Mouse (Mus musculus): Measurements from ENCODE around the gene Mrrf. TPM values are rescaled to one million over a fixed set of nuclear protein-coding genes. Genes with fewer than 3 reads are reported as not detected.
A peak's percentile ranks its signal among the peaks of the same experiment; 100 is the strongest.

The Mrrf gene
- total RNA-seq, 1 experiment from 2014 or later = 26.0 TPM

DNA sequence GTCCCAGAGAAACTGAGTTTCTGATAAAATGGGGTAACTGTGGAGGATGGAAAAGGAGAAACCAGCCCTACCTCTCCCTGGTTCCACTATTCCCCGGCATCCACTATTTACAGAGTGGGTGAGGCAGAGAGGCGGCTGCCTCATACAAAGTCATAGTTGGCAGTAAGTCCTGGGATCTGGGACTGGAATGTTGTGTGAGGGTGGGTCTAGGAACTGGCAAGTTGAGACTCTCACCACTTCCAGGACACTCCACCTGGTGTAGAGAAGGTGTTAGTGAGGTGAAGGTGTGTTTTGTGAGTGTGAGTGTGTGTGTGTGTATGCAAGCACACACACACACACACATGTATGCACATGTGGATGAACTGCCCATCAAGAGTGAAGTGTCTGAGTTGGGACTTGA lies 64.6 kb downstream of the Mrrf start:
- DNase-seq = no peak

DNA sequence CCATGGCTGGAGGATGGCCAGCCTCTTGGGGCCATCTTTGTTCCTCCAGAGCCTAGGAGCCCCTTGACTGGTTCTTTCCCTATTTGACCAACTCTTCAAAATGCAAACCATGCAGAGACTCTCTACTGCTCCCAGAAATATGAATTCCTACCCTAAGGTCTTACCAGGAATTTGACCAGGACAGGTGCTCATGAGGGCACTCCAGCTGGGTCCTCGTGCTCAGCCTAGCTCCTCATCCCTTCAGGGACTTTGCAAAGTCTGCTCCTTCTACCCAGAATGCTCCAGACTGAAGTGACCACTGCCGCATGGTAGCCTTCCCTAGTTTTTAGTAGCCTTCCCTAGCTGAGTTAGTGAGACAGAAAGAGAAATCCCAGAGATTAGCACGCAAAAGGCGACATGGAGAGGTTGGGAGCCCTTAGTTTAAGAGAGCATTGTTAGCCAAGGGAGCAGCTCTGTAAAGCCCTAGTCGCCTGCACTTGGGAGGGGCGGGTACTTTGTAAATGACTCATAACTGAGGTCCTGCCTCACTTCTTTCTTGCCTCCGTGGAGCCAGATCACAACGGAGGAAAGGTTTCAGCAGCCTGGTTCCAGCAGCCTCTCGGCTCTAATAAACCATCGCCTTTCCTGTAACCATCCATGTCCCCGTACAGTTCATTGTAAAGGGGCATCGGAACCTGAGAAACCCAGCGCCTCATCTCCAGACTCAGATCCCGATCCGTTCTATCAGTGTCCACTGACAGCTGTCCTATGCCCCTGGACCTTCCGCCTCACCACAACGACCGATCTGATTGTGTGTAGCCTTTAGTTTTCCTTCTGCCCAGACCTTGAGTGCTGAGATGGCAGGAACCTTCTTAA lies 65.8 kb downstream of the Mrrf start:
- peak; percentile 44 for DNase-seq

DNA sequence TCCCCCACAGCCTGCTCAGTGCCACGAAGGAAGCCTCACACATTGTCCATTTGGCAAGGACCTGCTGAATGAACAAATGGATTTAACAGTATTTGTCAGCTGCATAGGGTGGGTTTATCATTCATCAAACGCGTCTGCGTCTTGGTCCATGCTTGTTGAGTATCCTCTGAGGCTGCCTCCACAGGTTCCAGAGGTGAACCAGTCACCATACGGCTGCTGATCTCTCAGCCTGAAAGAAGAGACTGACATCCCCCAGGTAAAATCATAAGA lies 66.4 kb downstream of the Mrrf start:
- DNase-seq = no peak

DNA sequence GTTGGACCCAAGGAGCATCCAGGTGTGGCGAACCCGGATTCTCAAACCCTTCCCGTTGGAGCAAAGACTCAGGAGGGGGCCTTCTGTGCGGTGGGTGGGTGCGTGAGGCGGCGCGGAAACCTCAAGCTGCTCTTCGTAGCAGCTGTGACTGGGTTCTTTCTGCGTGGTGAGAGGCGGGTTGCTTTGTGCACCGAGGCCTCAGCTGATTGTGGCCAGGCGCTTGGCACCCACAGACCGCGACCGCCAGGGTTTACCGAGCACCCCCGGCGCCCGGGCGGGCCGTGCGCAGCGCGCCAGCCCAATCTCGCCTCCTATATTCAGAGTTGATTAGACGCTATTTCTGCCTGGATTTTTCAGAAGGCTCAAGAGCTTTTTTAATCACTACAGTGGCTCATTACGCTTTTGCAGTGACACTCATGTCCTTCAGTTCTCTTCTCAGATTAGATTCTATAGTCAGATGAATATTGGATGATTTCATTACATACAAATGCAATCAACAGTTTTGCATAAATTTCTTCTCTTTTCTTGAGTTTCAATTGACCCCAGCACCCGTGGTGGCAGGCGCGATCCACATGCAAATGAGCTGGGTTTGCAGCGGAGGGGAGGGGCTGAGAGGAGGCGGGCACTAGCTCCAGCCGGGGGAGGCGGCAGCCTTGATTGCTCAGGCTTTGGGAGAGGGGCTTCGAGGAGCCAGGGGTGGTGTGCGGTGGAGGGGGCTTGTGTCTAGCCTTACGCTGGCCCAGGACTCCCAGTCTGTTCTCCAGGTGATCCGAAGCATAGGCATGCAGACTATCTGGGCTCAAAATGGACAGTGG lies 67.0 kb downstream of the Mrrf start:
- DNase-seq = peak; percentile 52

DNA sequence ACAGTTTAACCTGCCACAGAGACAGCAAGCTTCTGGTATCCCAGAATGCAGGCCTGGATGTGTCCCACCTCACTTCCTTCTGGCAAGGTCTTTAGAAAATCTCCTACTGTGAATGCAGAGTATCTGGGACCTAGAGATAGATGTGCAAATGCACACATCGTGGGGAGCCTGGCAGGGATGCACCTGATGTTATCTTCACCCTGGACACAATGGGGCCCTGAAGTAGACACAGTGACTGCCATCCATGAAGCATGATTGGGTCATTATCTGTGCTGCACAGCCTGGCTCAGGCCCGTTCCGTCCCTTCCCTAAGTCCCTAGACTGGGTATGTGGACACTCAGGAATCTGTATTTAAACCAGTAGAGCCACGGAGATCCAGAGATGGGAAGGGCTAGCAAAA lies 68.4 kb downstream of the Mrrf start:
- no peak for DNase-seq

DNA sequence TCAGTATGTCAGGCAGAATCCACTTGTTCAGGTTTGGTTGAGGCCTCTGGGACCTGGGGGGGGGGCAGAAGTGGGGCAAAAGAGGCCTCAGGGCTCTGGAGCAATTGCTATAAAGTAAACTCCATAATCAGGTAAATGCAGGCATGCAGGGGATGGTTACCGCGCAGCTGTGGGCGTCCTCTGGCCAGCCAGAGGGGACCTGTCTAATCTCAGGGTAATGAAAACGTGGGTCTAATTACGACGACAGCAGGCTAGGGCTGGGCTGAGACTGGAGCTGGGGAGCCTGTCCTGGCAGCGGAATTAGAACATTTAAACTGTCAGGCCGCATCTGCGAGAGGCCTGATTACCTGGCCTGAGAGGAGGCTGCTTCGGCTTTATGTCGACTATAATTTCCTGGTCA lies 70.9 kb downstream of the Mrrf start:
- no peak for DNase-seq

DNA sequence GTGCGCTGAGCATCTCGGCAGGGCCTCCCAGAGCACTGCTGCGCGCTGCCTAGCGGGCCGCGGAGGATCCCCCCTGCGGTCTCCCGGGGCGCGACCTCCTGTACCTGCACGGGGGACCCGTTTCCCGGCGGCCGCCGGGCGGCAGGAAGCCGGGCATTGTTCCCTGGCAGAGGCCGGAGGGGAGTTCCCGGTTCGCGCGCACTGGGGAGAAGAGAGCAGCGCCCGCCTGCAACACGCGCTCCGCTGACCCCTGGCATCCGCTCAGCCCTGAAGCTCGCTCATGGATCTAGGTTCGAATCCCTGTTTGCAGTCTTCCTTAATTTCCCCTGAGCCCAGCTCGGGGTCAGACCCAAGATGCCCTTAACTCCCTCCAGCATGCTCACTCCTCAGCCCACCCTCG lies 74.6 kb downstream of the Mrrf start:
- DNase-seq = peak; percentile 68

DNA sequence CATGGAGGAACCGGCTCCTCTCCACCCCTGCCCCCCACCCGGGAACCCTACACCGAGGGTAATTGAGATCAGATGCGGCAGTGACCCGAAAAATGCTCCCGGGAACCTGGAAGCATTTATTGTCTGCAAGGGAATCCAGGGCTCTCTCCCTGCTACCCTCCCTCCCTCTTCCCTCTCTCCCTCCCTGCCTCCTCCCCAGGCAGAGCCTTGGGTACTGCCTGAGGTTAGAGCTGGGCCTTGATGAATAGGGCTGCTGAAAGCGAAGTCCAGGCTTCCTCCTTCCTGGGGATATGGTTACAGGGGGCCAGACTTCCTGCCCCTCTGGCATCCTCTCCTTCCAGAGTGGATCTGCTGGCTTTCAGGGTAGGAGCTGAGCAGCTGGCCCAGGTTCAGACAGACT lies 75.6 kb downstream of the Mrrf start:
- DNase-seq = no peak

DNA sequence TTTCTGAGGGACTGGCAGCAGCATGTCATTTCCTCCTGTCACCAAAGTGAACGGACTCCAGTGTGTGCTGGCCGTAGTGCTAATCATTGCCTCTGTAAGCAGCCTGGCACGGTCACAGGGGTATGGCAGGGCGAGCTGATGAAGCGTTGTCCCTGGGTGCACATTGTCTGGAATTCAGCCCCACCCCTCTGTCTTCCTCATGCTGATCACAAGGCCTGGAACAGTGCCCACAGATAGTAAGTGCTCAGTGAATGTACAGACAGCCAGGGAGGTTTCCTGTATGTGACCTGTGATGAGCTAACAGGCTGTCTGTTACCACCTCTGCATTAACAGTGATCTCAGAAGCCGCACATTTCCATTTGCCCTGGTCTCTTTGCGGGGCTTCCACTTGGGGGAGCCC lies 76.9 kb downstream of the Mrrf start:
- DNase-seq = no peak

DNA sequence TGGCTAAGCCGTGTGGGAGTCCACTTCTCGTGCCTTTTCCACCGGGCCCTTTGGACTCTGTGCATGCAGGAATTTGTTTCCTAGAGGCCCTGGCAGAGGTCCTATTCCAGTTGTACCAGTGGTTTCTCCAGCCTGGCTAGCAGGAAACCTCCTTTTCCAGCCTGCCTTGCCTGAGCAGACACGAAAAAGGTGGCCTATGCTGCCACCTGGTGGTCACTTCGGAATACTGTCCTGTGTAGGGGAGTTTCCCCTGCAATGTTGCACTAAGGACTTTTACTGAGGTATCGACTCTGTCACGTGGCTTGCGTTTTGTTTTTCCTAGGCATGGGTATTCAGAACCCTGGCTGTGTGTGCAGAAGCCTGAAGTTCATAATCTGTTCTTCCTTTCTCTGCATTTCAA lies 77.8 kb downstream of the Mrrf start:
- DNase-seq = peak; percentile 91

DNA sequence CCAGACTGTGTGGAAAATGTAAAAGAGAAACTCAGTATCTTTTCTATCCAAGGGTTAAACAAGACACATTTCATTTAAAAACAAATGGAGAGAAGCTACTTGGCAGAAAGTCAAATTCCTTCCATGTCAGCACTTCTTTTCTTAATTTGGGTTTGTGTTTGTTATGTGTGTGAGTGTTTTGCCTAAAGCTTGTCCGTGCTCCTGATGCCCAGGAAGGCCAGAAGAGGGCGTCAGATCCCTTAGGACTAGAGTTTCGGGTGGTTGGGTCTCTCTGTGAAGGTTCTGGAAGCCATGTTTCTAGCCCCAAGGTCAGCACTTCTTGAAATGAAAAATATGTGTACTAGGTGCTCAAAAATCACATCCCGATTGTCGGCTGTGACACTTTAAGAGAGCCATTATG lies 78.2 kb downstream of the Mrrf start:
- peak; percentile 52 for DNase-seq

DNA sequence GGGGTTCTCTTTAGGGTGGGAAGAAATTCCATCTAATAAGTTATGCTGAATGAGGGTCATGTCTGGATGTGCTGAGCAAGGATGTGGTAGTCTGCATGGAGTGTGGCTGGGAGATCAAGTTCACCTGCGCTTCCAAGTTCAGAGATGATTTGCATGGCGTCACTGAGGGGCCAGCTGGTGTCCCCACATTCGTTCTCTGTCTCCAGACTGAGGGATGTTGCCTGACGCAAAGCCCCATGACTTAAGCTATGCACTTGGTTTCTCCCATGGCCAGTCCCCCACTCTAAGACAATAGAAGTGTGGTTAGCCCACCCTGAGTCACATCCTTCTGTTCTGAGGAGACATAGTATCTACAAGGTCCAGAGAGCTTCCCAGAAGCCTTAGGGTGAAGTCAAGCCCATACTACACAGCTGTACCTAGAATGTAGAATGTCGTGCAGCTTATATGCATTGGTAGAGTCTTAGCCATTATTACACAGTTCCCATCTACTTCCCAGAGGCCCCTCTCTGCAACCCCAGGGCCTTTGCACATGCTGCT lies 79.1 kb downstream of the Mrrf start:
- no peak for DNase-seq

DNA sequence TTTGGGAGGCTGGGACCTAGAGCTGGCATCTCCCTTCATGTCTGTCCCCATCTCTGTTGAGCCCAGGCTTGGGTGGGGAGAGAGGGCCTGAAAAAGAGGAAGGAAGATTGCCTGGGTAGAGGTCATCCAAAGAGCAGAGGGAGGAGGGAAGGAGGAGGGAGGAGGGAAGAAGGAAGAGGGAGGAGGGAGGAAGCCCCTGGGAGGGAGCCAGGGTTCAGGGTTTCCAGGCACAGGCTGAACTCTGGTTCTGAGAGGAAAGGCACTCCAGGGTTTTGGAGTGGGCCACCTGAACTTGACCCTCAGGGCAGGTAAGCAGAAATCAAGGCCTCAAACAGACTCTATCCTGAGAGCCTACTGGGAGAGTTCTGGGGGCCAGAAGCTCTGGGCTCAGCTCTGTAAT lies 80.4 kb downstream of the Mrrf start:
- no peak for DNase-seq

DNA sequence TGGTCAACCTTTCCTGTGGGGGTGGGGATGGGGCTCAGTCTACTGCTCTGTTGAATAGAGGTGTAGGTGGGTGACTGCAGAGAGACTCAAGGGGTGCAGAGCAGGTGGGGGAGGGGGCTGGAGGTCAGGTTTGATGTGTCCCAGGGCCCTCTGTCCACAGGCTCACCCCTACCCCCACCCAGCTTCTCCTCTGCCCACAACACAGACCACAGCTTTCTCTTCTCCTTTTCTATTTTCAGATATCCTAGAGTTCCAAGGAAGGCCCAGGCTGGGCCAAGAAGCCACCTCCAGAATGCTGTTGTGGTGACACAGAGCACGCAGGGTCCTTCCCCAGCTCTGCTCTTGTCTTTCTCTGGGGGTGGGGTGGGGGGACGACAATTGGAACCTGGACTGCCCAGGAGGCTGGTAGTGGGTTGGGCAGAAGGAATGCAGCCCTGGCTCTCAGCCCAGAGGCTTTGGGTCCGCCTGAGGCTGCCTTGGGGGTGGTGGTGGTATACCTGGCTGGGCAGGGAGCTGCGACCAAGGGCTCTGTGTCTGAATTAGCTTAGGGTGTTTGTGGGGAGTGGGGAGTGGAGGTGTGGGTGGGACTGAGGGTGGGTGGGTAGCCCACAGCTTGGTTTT lies 80.9 kb downstream of the Mrrf start:
- DNase-seq = no peak

DNA sequence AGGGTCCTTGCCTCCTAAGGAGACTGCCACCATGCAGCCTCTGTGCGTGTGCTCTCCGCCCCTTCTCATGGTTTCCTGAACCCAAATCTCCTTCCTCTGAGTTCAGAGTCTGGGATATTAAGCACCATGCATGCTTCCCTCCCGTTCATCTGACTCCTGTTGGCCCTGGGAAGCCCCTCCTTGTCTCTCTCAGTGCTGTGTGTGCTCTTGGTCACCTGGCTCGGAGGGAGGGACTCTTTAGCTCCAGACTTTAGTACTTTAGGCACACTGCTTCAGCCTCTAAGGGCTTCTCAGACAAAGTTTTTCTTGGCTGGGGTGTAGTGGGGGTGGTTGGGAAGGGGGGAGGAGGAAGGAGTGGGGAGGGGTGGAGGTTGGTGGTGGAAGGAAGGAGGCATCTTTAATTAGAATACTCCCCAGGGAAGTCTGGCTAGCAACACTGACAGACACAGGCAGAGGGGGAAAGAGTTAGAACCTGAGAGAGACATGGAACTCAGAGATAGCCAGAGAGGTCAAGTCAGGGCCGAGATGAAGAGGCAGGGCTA lies 81.6 kb downstream of the Mrrf start:
- DNase-seq = no peak

DNA sequence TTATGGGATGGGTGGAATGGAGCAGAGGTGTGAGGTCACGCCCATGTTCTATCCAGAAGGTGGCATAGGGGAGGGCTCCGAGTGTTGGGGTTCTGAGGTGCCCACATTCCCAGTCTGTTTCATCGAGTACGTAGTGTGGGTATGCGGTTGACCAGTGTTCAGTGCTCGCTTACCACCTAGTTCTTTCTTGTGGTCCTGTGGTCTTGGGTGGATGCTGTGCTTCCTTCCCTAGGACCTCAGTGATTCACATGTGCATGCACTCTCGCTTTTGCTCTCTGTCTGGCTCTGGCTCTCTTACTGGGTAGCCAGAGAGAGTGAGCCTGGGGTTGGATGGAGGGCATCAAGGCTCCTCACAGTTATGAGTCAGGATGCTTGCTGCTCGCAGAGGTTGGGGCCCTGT lies 83.9 kb downstream of the Mrrf start:
- no peak for DNase-seq

DNA sequence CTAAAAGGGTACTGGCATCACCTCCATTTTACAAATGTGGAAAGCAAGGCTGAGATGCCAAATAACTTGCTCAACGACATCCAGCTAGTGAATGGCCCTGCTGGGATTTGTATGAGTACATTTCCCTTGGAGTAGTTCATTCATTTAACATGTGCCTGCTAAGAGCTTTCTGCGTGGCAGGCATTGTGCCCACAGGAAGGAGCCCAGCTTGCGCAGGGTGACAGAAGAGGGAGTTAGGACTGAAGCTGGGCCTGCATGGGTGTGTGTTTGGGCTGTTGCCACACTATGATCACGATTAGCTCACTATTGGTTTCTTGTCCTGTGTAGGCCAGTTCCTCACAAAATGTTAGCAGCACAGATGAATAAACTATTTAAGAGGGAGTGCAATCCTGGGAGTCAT lies 84.7 kb downstream of the Mrrf start:
- DNase-seq = peak; percentile 46

DNA sequence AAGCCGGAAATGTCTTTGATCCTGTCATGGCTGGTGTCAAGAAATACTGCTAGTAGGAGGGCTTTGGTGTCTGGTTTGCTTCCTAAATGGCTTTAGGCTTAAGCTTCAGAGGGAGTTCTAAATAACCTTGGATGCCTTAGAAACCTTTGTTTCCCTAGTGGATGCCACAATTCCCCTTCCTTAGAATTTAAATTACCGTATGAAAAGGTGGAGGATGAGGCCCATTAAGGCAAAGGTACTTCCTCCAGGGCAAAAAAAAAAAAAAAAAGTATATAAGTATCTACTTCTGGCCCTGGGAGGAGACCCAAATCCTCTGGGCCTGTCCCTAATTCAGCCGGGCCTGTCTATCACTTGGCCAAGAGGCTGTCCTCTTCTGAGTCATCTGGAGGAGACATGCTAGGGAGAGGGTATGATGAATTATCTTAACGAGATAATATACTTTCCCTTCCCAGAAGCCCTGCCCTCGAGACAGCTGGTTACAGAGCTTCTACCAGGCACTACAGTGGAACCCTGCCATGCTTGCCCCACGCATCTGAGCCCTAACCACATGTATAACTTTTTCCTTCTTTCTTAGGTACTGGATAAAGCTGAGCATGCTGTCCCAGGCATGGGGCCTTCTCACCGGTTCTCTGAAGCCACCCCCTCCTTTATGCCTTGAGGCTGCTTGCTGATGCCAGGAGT lies 86.1 kb downstream of the Mrrf start:
- DNase-seq = no peak

DNA sequence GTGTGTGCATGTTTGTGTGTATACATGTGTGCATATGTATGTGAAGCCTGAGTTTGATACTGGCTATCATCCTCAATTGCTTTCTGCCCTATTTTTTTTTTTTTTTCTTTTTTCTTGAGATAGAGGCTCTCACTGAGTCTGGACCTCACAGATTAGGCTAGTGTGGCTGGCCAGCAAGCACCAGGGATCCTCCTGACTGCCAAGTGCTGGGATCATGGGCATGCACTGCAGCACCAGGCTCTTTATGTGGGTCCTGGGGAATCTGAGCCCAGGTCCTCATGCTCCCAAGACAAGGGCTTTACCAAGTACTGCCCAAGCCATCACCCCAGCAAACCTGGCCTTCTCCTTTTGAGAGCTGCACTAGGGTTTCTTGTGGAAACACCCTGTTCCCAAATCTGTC lies 87.2 kb downstream of the Mrrf start:
- DNase-seq = no peak

DNA sequence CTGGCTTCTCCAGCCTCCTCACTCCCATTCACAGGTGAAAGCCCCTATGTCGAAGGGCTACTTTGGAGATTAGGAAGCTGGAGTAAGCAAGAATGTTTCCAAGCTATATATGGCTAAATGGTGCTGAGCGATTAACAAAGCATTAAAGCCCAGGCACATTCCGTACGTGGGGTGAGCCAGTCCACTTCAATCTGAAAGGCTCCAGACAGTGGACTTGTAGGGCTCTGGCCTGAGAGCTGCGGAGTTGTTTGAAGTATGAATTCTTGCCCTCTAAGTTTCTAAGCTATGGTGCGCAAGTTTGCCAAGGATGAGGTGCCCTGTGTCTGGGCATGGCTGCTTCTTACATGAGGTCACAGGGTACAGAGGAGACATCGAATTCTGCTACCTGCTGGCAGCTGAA lies 88.0 kb downstream of the Mrrf start:
- no peak for DNase-seq

DNA sequence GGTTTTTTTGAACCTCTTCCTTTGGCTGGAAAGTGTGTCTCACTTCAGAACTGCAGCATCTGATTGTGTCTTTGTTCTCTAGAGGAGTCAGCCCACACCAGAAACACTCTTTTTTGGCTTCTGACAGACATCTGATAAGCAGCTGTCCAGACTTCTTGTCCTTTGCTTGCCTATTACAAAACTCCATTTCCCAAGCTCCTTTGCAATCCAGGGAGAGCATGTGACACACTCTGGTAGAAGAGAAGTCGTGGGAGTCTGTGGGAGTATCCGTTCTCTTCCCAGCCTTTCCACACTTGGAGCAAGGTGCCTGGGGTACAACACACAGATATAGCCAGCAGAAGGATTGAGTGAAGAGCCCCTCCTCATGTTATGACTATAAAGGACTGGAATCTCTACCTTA lies 88.4 kb downstream of the Mrrf start:
- no peak for DNase-seq

DNA sequence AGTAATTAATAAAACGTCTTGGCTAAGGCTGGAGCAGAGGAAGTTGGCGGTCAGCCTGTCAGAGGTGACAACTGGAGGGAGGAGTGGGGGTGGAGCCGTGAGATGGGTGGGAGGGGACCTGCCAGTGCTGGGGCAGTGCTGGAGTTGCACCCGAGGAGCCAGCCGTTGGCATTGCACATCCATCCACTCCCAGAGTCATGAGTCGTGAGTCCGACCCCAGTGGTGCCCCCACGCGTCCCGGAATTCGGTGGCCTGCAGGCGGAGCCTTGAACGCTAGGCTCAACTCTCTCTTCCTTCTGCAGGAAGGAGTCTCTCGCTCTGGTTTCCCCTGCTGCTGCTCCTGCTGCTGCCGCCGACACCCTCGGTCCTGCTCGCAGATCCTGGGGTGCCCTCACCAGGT lies 94.2 kb downstream of the Mrrf start, which contains the start of gene Ptgs1:
Gene Ptgs1 (plus strand): TSS at position 61 of the 400 bp plus-strand sequence.
- peak; percentile 61 for DNase-seq
